8 mouse cellular contexts compared by ENCODE assay signal in the genomic region with DNA sequence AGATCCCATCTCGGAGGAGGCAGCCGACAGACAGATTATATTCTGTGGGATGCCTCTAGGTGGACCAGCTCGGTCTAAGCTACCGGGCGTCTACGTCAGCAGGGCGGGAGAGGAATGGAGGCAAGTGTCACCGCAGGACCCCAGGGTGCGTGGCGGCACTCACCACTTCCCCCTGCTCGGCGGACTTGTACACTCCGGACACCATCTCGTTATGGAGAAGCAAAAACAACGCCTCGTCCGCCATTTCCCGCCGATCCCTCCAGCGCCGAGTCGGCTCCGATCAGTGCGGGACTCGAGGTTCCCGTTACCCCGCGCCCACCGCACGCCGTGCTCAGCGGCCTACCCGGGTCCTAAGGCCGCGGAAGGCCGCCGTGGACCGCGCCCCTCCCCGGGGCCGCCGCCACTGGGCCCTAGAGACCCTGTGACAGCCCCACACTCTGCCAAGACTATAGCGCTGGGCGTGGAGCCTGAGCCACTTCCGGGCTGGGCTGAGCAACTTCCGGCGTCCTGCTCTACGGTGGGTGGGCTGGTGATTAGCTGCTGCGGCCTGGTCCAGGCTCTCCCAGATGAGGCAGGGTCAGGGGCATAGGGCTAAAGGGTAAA. TPM values are rescaled to one million over a fixed set of nuclear protein-coding genes. Genes with fewer than 3 reads are reported as not detected.
DNase-seq lines count a peak whose midpoint lies in the region; ATAC-seq and TF ChIP-seq lines count a peak whose summit lies in the region.

A gene (minus strand): TSS at position 480 of the 603 bp plus-strand sequence.

- H3K4me1 ChIP-seq in hindbrain, embryonic 11.5 days (replicated peaks; ENCODE audit: control insufficient read depth, insufficient read depth, low read length) = no peaks in the 10 kb centered on the region

- ATAC-seq in Patski = peak; percentile 94
- peak; percentile 97 for ATAC-seq in hindbrain, embryonic 11.5 days (ENCODE audit: low FRiP score)

- POLR2A ChIA-PET in Patski (lab: Charles Lee) = no interaction called here

- H3K27me3 ChIP-seq in Patski = no peaks in the 10 kb centered on the region
- H3K27me3 ChIP-seq in hindbrain, embryonic 11.5 days (ENCODE audit: control insufficient read depth, insufficient read depth, low read length) = no peaks in the 10 kb centered on the region

- TF ChIP-seq CTCF in Patski (IDR thresholded peaks at IDR 0.05) = no peak

- H3K36me3 ChIP-seq in hindbrain, embryonic 11.5 days (ENCODE audit: control insufficient read depth, insufficient read depth, low read length) = no peaks in the 10 kb centered on the region

- peak within 1 kb of the TSS; percentile 88 for H3K9ac ChIP-seq in hindbrain, embryonic 11.5 days (ENCODE audit: low read depth, low read length)

- CTCF ChIA-PET in Patski (lab: Charles Lee) = interaction anchor here (1.0 kb wide), 1 partner anchor 34 kb away, joined by 4 read pairs; a partner anchor contains a TSS

- no peaks in the 10 kb centered on the region for H3K9me3 ChIP-seq in hindbrain, embryonic 11.5 days (ENCODE audit: control insufficient read depth, low read length)

- peak within 1 kb of the TSS; percentile 82 for H3K27ac ChIP-seq in hindbrain, embryonic 11.5 days (ENCODE audit: low read depth, low read length)

- in situ Hi-C loops in Patski (cut with MboI; ENCODE audit: low pct_unique_long_range_greater_than_20kb) = no loop called here

- peak within 1 kb of the TSS; percentile 37 for H3K4me2 ChIP-seq in hindbrain, embryonic 11.5 days (replicated peaks; ENCODE audit: low read depth, low read length)

- WGBS in hindbrain, embryonic 11.5 days = under 1% methylated on average over 48 of the region's 49 CpGs

- DNase-seq in Patski (ENCODE audit: low read depth, low spot score) = no peak
- peak; percentile 90 to 92 for DNase-seq in cerebellum, postnatal 10 days
- peak; percentile 77 to 81 for DNase-seq in frontal cortex, postnatal 10 days (ENCODE audit: low spot score in 2 of 2)
- peak; percentile 88 for DNase-seq in hindbrain, embryonic 11.5 days (ENCODE audit: low spot score)
- peak; percentile 81 to 85 for DNase-seq in layer of hippocampus, postnatal 10 days (ENCODE audit: low spot score in 2 of 2)
- peak; percentile 90 for DNase-seq in lung, postnatal 10 days
- DNase-seq in ovary, postnatal 14 days (ENCODE audit: low spot score) = peak; percentile 67
- peak; percentile 50 to 66 for DNase-seq in thymus, postnatal 10 days (ENCODE audit: low spot score in 2 of 2)

- peak within 1 kb of the TSS; percentile 84 for H3K4me3 ChIP-seq in hindbrain, embryonic 11.5 days (ENCODE audit: low read depth, low read length)

RNA-seq across cellular contexts. Expression of the gene that starts here (rescaled TPM):
- 86.3 TPM for polyA plus RNA-seq in Patski (2021)
- 75.3 and 83.6 TPM in 2 replicates for polyA plus RNA-seq in hindbrain, embryonic 11.5 days (2014; fragmentation: Nextera tagmentation; extraction: Ambion mirVana)
- 100 to 1,000 TPM; 102 to 118 TPM for total RNA-seq in layer of hippocampus, postnatal 10 days (2021)
